ENCODE assay signal across 12 mouse cellular contexts in the genomic region with DNA sequence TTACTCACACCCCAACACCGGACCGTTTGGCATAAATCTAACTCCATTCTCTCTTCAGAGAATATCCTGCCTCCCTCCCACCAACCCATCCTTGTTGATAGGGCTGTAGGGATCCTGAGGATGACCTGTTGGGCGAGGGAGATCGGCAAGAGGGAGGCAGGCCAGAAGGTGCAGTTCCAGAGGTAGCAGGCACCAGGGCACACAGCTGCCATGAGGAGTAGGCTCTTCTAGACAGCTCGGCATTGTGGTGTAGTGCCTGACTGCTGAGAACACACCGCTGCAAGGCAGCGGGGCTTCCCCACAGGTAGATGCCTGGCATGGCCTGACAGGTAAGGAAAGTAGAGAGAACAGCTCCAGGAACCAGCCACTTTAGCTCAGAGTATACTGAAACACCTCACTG. TPM values are rescaled to one million over a fixed set of nuclear protein-coding genes. Genes with fewer than 3 reads are reported as not detected.
A peak's percentile ranks its signal among the peaks of the same experiment; 100 is the strongest.
DNase-seq lines count a peak whose midpoint lies in the region; ATAC-seq and TF ChIP-seq lines count a peak whose summit lies in the region.
"Had no signal": no experiment of that assay in that cellular context is flagged by ENCODE, and none has a peak within 500 bp of the region (broad histone marks: within the 10 kb centered on the region; RNA-seq: fewer than 3 reads in every experiment).

No protein-coding gene starts in this region.

- no peaks in the 10 kb centered on the region for H3K9me3 ChIP-seq in intestine, embryonic 14.5 days (ENCODE audit: control insufficient read depth, low read length)
- no peaks in the 10 kb centered on the region for H3K9me3 ChIP-seq in intestine, postnatal 0 days (ENCODE audit: control insufficient read depth)
- H3K9me3 ChIP-seq in embryonic facial prominence, embryonic 13.5 days, result no peaks in the 10 kb centered on the region
- H3K9me3 ChIP-seq in hindbrain, embryonic 12.5 days (replicated peaks), result no peaks in the 10 kb centered on the region
- H3K9me3 ChIP-seq in midbrain, embryonic 13.5 days, result no peaks in the 10 kb centered on the region

- no peak; the same call in 1 of the 2 replicates for ATAC-seq in intestine, embryonic 14.5 days (replicated peaks; ENCODE audit: low FRiP score, low TSS enrichment, low read depth)
- no peak; the same call in 1 of the 2 replicates for ATAC-seq in intestine, postnatal 0 days
- no peak for ATAC-seq in embryonic facial prominence, embryonic 13.5 days (ENCODE audit: insufficient number of reproducible peaks, insufficient read depth, low FRiP score, low TSS enrichment, low read depth)
- ATAC-seq in hindbrain, embryonic 12.5 days (ENCODE audit: low FRiP score), result peak; percentile 41; the same call in 1 of the 2 replicates
- ATAC-seq in midbrain, embryonic 13.5 days, result peak; percentile 55

- H3K4me1 ChIP-seq in intestine, embryonic 14.5 days (replicated peaks; ENCODE audit: control insufficient read depth, insufficient read depth, low read length), result no peaks in the 10 kb centered on the region; the same call in 1 of the 2 replicates
- peaks cover 3% of the 10 kb centered on the region; the same call in 1 of the 2 replicates for H3K4me1 ChIP-seq in intestine, postnatal 0 days (replicated peaks; ENCODE audit: control insufficient read depth, insufficient read depth, low read length)
- peaks cover 22% of the 10 kb centered on the region for H3K4me1 ChIP-seq in embryonic facial prominence, embryonic 13.5 days
- peaks cover 45% of the 10 kb centered on the region for H3K4me1 ChIP-seq in hindbrain, embryonic 12.5 days
- H3K4me1 ChIP-seq in midbrain, embryonic 13.5 days (replicated peaks), result peaks cover 52% of the 10 kb centered on the region

- no peak overlapping the region for H3K27ac ChIP-seq in intestine, embryonic 14.5 days (ENCODE audit: low read depth)
- H3K27ac ChIP-seq in intestine, postnatal 0 days (ENCODE audit: low read depth, low read length), result no peak overlapping the region
- no peak overlapping the region for H3K27ac ChIP-seq in embryonic facial prominence, embryonic 13.5 days
- H3K27ac ChIP-seq in hindbrain, embryonic 12.5 days, result 0 out of 2 replicates have a peak overlapping the region, but pooled peaks have one; percentile 18
- H3K27ac ChIP-seq in midbrain, embryonic 13.5 days, result 0 out of 2 replicates have a peak overlapping the region, but pooled peaks have one; percentile 30
- H3K27ac ChIP-seq: stomach, postnatal 0 days had no signal

- no peak for TF ChIP-seq CTCF in intestine, postnatal 0 days (IDR thresholded peaks at IDR 0.05; ENCODE audit: low read depth)

- 0 out of 2 replicates have a peak overlapping the region, but pooled peaks have one; percentile 20 for H3K4me2 ChIP-seq in intestine, embryonic 14.5 days (ENCODE audit: low read length)
- H3K4me2 ChIP-seq in intestine, postnatal 0 days (replicated peaks; ENCODE audit: low read depth), result no peak overlapping the region
- peak overlapping the region; percentile 48 for H3K4me2 ChIP-seq in embryonic facial prominence, embryonic 13.5 days
- peak overlapping the region; percentile 31 for H3K4me2 ChIP-seq in hindbrain, embryonic 12.5 days (replicated peaks)
- peak overlapping the region; percentile 31; the same call in 1 of the 2 replicates for H3K4me2 ChIP-seq in midbrain, embryonic 13.5 days (replicated peaks)

- H3K9ac ChIP-seq in intestine, embryonic 14.5 days (ENCODE audit: low read length), result no peak overlapping the region
- H3K9ac ChIP-seq in intestine, postnatal 0 days (ENCODE audit: low read depth, low read length), result no peak overlapping the region
- H3K9ac ChIP-seq in embryonic facial prominence, embryonic 13.5 days, result no peak overlapping the region
- H3K9ac ChIP-seq in hindbrain, embryonic 12.5 days, result 0 out of 2 replicates have a peak overlapping the region, but pooled peaks have one; percentile 28
- peak overlapping the region; percentile 42; the same call in 1 of the 2 replicates for H3K9ac ChIP-seq in midbrain, embryonic 13.5 days (replicated peaks)

- 23% methylated on average over 7 of the region's 7 CpGs for WGBS in intestine, embryonic 14.5 days
- whole genome bisulfite sequencing in intestine, postnatal 0 days, result 30% methylated on average over 7 of the region's 7 CpGs
- 24% methylated on average over 7 of the region's 7 CpGs for WGBS in embryonic facial prominence, embryonic 13.5 days
- 18% methylated on average over 7 of the region's 7 CpGs for WGBS in hindbrain, embryonic 12.5 days
- WGBS in midbrain, embryonic 13.5 days, result 25% methylated on average over 7 of the region's 7 CpGs

- H3K36me3 ChIP-seq in intestine, embryonic 14.5 days (ENCODE audit: control insufficient read depth, insufficient read depth, low read length), result no peaks in the 10 kb centered on the region
- H3K36me3 ChIP-seq in intestine, postnatal 0 days (ENCODE audit: control insufficient read depth, insufficient read depth), result no peaks in the 10 kb centered on the region
- no peaks in the 10 kb centered on the region for H3K36me3 ChIP-seq in embryonic facial prominence, embryonic 13.5 days
- no peaks in the 10 kb centered on the region for H3K36me3 ChIP-seq in hindbrain, embryonic 12.5 days
- H3K36me3 ChIP-seq in midbrain, embryonic 13.5 days, result no peaks in the 10 kb centered on the region

- H3K4me3 ChIP-seq in intestine, embryonic 14.5 days (ENCODE audit: low read depth, low read length), result no peak overlapping the region
- H3K4me3 ChIP-seq in intestine, postnatal 0 days (ENCODE audit: low read depth, low read length), result no peak overlapping the region
- H3K4me3 ChIP-seq in embryonic facial prominence, embryonic 13.5 days, result no peak overlapping the region
- no peak overlapping the region for H3K4me3 ChIP-seq in hindbrain, embryonic 12.5 days
- no peak overlapping the region for H3K4me3 ChIP-seq in midbrain, embryonic 13.5 days (replicated peaks)

- DNase-seq in intestine, embryonic 14.5 days (ENCODE audit: low spot score), result no peak
- DNase-seq in layer of hippocampus, postnatal 10 days (ENCODE audit: low spot score in 2 of 2), result no peak
- DNase-seq in embryo, embryonic 11 days, result no peak
- DNase-seq in urinary bladder, adult 18-20 months (ENCODE audit: low spot score in 2 of 2), result no peak

- 0 out of 2 replicates have a peak, but pooled peaks cover 3% of the 10 kb centered on the region for H3K27me3 ChIP-seq in intestine, embryonic 14.5 days (replicated peaks; ENCODE audit: control insufficient read depth, insufficient read depth, low read length)
- peaks cover 6% of the 10 kb centered on the region; the same call in 1 of the 2 replicates for H3K27me3 ChIP-seq in intestine, postnatal 0 days (replicated peaks; ENCODE audit: control insufficient read depth, insufficient read depth, low read length)
- peaks cover 33% of the 10 kb centered on the region for H3K27me3 ChIP-seq in embryonic facial prominence, embryonic 13.5 days
- peaks cover 31% of the 10 kb centered on the region for H3K27me3 ChIP-seq in hindbrain, embryonic 12.5 days
- H3K27me3 ChIP-seq in midbrain, embryonic 13.5 days, result peaks cover 29% of the 10 kb centered on the region

RNA-seq across cellular contexts. Expression of a gene that starts 18.3 kb away (rescaled TPM):
- polyA plus RNA-seq in intestine, embryonic 14.5 days (2014; fragmentation: Nextera tagmentation; extraction: Ambion mirVana), result 7.6 and 7.7 TPM in 2 replicates
- 33.7 and 39.3 TPM in 2 replicates for polyA plus RNA-seq in intestine, postnatal 0 days (2015; fragmentation: Nextera tagmentation; extraction: Ambion mirVana)
- polyA plus RNA-seq in embryonic facial prominence, embryonic 13.5 days (2015; fragmentation: Nextera tagmentation; extraction: Ambion mirVana), result 2.3 and 2.8 TPM in 2 replicates
- 0.99 and 1.4 TPM in 2 replicates for polyA plus RNA-seq in hindbrain, embryonic 12.5 days (2016; fragmentation: Nextera tagmentation; extraction: Ambion mirVana)
- polyA plus RNA-seq in midbrain, embryonic 13.5 days (2015; fragmentation: Nextera tagmentation; extraction: Ambion mirVana), result 0.32 and 0.41 TPM in 2 replicates
- 10 to 100 TPM; 19.3 to 23.4 TPM for total RNA-seq in layer of hippocampus, postnatal 10 days (2021)
- polyA plus RNA-seq: inflammation-experienced regulatory T-cells, adult 6 months had no signal

RNA-seq across cellular contexts. Expression of a gene that starts 33.4 kb away (rescaled TPM):
- polyA plus RNA-seq in intestine, embryonic 14.5 days (2014; fragmentation: Nextera tagmentation; extraction: Ambion mirVana), result 0.27 and 0.52 TPM in 2 replicates
- polyA plus RNA-seq in intestine, postnatal 0 days (2015; fragmentation: Nextera tagmentation; extraction: Ambion mirVana), result 0.08 TPM in 1 of 2 replicates, not detected in the other
- polyA plus RNA-seq in embryonic facial prominence, embryonic 13.5 days (2015; fragmentation: Nextera tagmentation; extraction: Ambion mirVana), result 1.2 and 1.8 TPM in 2 replicates
- polyA plus RNA-seq in hindbrain, embryonic 12.5 days (2016; fragmentation: Nextera tagmentation; extraction: Ambion mirVana), result 10.8 and 12.7 TPM in 2 replicates
- 19.5 and 22.5 TPM in 2 replicates for polyA plus RNA-seq in midbrain, embryonic 13.5 days (2015; fragmentation: Nextera tagmentation; extraction: Ambion mirVana)
- total RNA-seq in layer of hippocampus, postnatal 10 days (2021), result 1 to 10 TPM; 4.9 TPM
- total RNA-seq: CH12.LX; megakaryocyte-erythroid progenitor cell, adult 5-6 weeks had no signal
- polyA plus RNA-seq: inflammation-experienced regulatory T-cells, adult 6 months had no signal

RNA-seq across cellular contexts. Expression of a gene that starts 33.4 kb away (rescaled TPM):
- polyA plus RNA-seq in intestine, embryonic 14.5 days (2014; fragmentation: Nextera tagmentation; extraction: Ambion mirVana), result 0.09 TPM in 1 of 2 replicates, not detected in the other
- polyA plus RNA-seq in intestine, postnatal 0 days (2015; fragmentation: Nextera tagmentation; extraction: Ambion mirVana), result not detected in 2 replicates
- 0.34 and 0.37 TPM in 2 replicates for polyA plus RNA-seq in embryonic facial prominence, embryonic 13.5 days (2015; fragmentation: Nextera tagmentation; extraction: Ambion mirVana)
- polyA plus RNA-seq in hindbrain, embryonic 12.5 days (2016; fragmentation: Nextera tagmentation; extraction: Ambion mirVana), result 3.6 and 4.1 TPM in 2 replicates
- polyA plus RNA-seq in midbrain, embryonic 13.5 days (2015; fragmentation: Nextera tagmentation; extraction: Ambion mirVana), result 5.6 and 6.1 TPM in 2 replicates
- total RNA-seq in layer of hippocampus, postnatal 10 days (2021), result 1 to 10 TPM; 1.7 TPM
- total RNA-seq: CH12.LX; megakaryocyte-erythroid progenitor cell, adult 5-6 weeks had no signal
- polyA plus RNA-seq: inflammation-experienced regulatory T-cells, adult 6 months had no signal

Comparison
In these comparisons a context has a peak if more than half of its experiments do, and no peak if none do; other contexts are left out.
1. ATAC-seq: peak in hindbrain, embryonic 12.5 days (single experiment) and midbrain, embryonic 13.5 days (single experiment); none in intestine, embryonic 14.5 days (single experiment), intestine, postnatal 0 days (single experiment) and embryonic facial prominence, embryonic 13.5 days (single experiment).
2. H3K27ac ChIP-seq: peak in hindbrain, embryonic 12.5 days (single experiment) and midbrain, embryonic 13.5 days (single experiment); none in intestine, embryonic 14.5 days (single experiment), intestine, postnatal 0 days (single experiment) and embryonic facial prominence, embryonic 13.5 days (single experiment).
3. H3K9ac ChIP-seq: peak in hindbrain, embryonic 12.5 days (single experiment) and midbrain, embryonic 13.5 days (single experiment); none in intestine, embryonic 14.5 days (single experiment), intestine, postnatal 0 days (single experiment) and embryonic facial prominence, embryonic 13.5 days (single experiment).